Mouse (Mus musculus): ENCODE measurements around the gene Nlrp3. TPM values are rescaled to one million over a fixed set of nuclear protein-coding genes. Genes with fewer than 3 reads are reported as not detected.
A peak's percentile ranks its signal among the peaks of the same experiment; 100 is the strongest.

The Nlrp3 gene
- total and polyA plus RNA-seq, 2 experiments from 2014 or later = 0.07 to 0.27 TPM

- Histone ChIP-seq H3K9me3 (ENCODE audit: low read length) (no peaks in the 10 kb centered on the region), H3K27ac (ENCODE audit: low read depth, low read length) (peak overlapping the region; percentile 91), H3K4me3 (ENCODE audit: low read depth, low read length) (peak overlapping the region; percentile 84), H3K9ac (replicated peaks; ENCODE audit: low read length, poor library complexity, severe bottlenecking) (peak overlapping the region; percentile 96), H3K36me3 (ENCODE audit: insufficient read depth, low read length) (peaks cover 29% of the 10 kb centered on the region; the same call in 1 of the 2 replicates), H3K27me3 (ENCODE audit: insufficient read depth, low read length) (no peaks in the 10 kb centered on the region), H3K4me2 (ENCODE audit: low read depth, low read length, poor library complexity, severe bottlenecking) (peak overlapping the region; percentile 80), H3K4me1 (ENCODE audit: insufficient read depth, low read length) (peaks cover 9% of the 10 kb centered on the region)
- ATAC-seq (ENCODE audit: low FRiP score) (peak; percentile 90), DNase-seq (ENCODE audit: low spot score) (peak; percentile 90)
- TF ChIP-seq CTCF (IDR thresholded peaks at IDR 0.05) = no peak
- WGBS = under 1% methylated on average over 42 of the region's 71 CpGs
Observed at GRCm38 (mm10) chr11:59505839-59506712, 35.3 kb upstream of the Nlrp3 start.

GRCm38 (mm10) chr11:59506713-59507074 is 34.7 kb upstream of the Nlrp3 start:
- Histone ChIP-seq H3K4me2 (ENCODE audit: low read depth, low read length, poor library complexity, severe bottlenecking) (peak overlapping the region; percentile 80), H3K9ac (replicated peaks; ENCODE audit: low read length, poor library complexity, severe bottlenecking) (peak overlapping the region; percentile 96), H3K4me3 (ENCODE audit: low read depth, low read length) (peak overlapping the region; percentile 84), H3K27ac (ENCODE audit: low read depth, low read length) (peak overlapping the region; percentile 91), H3K27me3 (ENCODE audit: insufficient read depth, low read length) (no peaks in the 10 kb centered on the region), H3K4me1 (ENCODE audit: insufficient read depth, low read length) (peaks cover 9% of the 10 kb centered on the region), H3K36me3 (ENCODE audit: insufficient read depth, low read length) (peaks cover 23% of the 10 kb centered on the region; the same call in 1 of the 2 replicates), H3K9me3 (ENCODE audit: low read length) (no peaks in the 10 kb centered on the region)
- peak; percentile 7; the same call in 1 of the 2 replicates for TF ChIP-seq CTCF (IDR thresholded peaks at IDR 0.05)
- DNase-seq (ENCODE audit: low spot score) (no peak), ATAC-seq (ENCODE audit: low FRiP score) (peak; percentile 41; the same call in 1 of the 2 replicates)
- 0% methylated on average over 14 of the region's 14 CpGs for WGBS

GRCm38 (mm10) chr11:59511558-59511957 is 29.8 kb upstream of the Nlrp3 start:
- peaks cover 4% of the 10 kb centered on the region for H3K4me1 ChIP-seq (ENCODE audit: insufficient read depth, low read length)
- ATAC-seq (ENCODE audit: low FRiP score) (no peak), DNase-seq (ENCODE audit: low spot score) (no peak)
- H3K27ac ChIP-seq (ENCODE audit: low read depth, low read length) = no peak overlapping the region
- no peaks in the 10 kb centered on the region for H3K27me3 ChIP-seq (ENCODE audit: insufficient read depth, low read length)
- no peak overlapping the region for H3K4me2 ChIP-seq (ENCODE audit: low read depth, low read length, poor library complexity, severe bottlenecking)
- no peak overlapping the region for H3K4me3 ChIP-seq (ENCODE audit: low read depth, low read length)
- H3K9me3 ChIP-seq (ENCODE audit: low read length) = no peaks in the 10 kb centered on the region
- 86% methylated on average over 1 of the region's 1 CpGs for whole genome bisulfite sequencing
- peaks cover 3% of the 10 kb centered on the region; the same call in 1 of the 2 replicates for H3K36me3 ChIP-seq (ENCODE audit: insufficient read depth, low read length)
- no peak for TF ChIP-seq CTCF (IDR thresholded peaks at IDR 0.05)
- no peak overlapping the region for H3K9ac ChIP-seq (replicated peaks; ENCODE audit: low read length, poor library complexity, severe bottlenecking)

- Histone ChIP-seq H3K9ac (replicated peaks; ENCODE audit: low read length, poor library complexity, severe bottlenecking) (no peak overlapping the region), H3K27me3 (ENCODE audit: insufficient read depth, low read length) (no peaks in the 10 kb centered on the region), H3K4me2 (ENCODE audit: low read depth, low read length, poor library complexity, severe bottlenecking) (no peak overlapping the region), H3K4me1 (ENCODE audit: insufficient read depth, low read length) (no peaks in the 10 kb centered on the region), H3K4me3 (ENCODE audit: low read depth, low read length) (no peak overlapping the region), H3K27ac (ENCODE audit: low read depth, low read length) (no peak overlapping the region), H3K9me3 (ENCODE audit: low read length) (no peaks in the 10 kb centered on the region), H3K36me3 (ENCODE audit: insufficient read depth, low read length) (peaks cover 3% of the 10 kb centered on the region; the same call in 1 of the 2 replicates)
- ATAC-seq (ENCODE audit: low FRiP score) = no peak
- WGBS = 93% methylated on average over 10 of the region's 10 CpGs
- no peak for TF ChIP-seq CTCF (IDR thresholded peaks at IDR 0.05)
- no peak for DNase-seq (ENCODE audit: low spot score)
Observed at GRCm38 (mm10) chr11:59512733-59513132, 28.6 kb upstream of the Nlrp3 start.

- no peak for DNase-seq (ENCODE audit: low spot score)
Observed at GRCm38 (mm10) chr11:59513556-59513955, 27.8 kb upstream of the Nlrp3 start.

GRCm38 (mm10) chr11:59514381-59514780 is 27.0 kb upstream of the Nlrp3 start:
- Histone ChIP-seq H3K9me3 (ENCODE audit: low read length) (no peaks in the 10 kb centered on the region), H3K4me3 (ENCODE audit: low read depth, low read length) (no peak overlapping the region), H3K4me2 (ENCODE audit: low read depth, low read length, poor library complexity, severe bottlenecking) (no peak overlapping the region), H3K9ac (replicated peaks; ENCODE audit: low read length, poor library complexity, severe bottlenecking) (no peak overlapping the region), H3K4me1 (ENCODE audit: insufficient read depth, low read length) (no peaks in the 10 kb centered on the region), H3K27me3 (ENCODE audit: insufficient read depth, low read length) (no peaks in the 10 kb centered on the region), H3K36me3 (ENCODE audit: insufficient read depth, low read length) (peaks cover 3% of the 10 kb centered on the region; the same call in 1 of the 2 replicates), H3K27ac (ENCODE audit: low read depth, low read length) (no peak overlapping the region)
- WGBS = 64% methylated on average over 6 of the region's 6 CpGs
- DNase-seq (ENCODE audit: low spot score) = no peak
- no peak for TF ChIP-seq CTCF (IDR thresholded peaks at IDR 0.05)
- ATAC-seq (ENCODE audit: low FRiP score) = no peak

More at GRCm38 (mm10) chr11:59513556-59513955, 27.8 kb upstream of the Nlrp3 start:
- no peak overlapping the region for H3K9ac ChIP-seq (replicated peaks; ENCODE audit: low read length, poor library complexity, severe bottlenecking)
- WGBS = 82% methylated on average over 3 of the region's 3 CpGs
- H3K4me1 ChIP-seq (ENCODE audit: insufficient read depth, low read length) = no peaks in the 10 kb centered on the region
- peak; percentile 51 for TF ChIP-seq CTCF (IDR thresholded peaks at IDR 0.05)
- no peak overlapping the region for H3K4me3 ChIP-seq (ENCODE audit: low read depth, low read length)
- H3K36me3 ChIP-seq (ENCODE audit: insufficient read depth, low read length) = peaks cover 3% of the 10 kb centered on the region; the same call in 1 of the 2 replicates
- no peaks in the 10 kb centered on the region for H3K9me3 ChIP-seq (ENCODE audit: low read length)
- no peak overlapping the region for H3K4me2 ChIP-seq (ENCODE audit: low read depth, low read length, poor library complexity, severe bottlenecking)
- ATAC-seq (ENCODE audit: low FRiP score) = no peak
- no peaks in the 10 kb centered on the region for H3K27me3 ChIP-seq (ENCODE audit: insufficient read depth, low read length)
- H3K27ac ChIP-seq (ENCODE audit: low read depth, low read length) = no peak overlapping the region

Data from midbrain, postnatal 0 days (tissue).